Mouse (Mus musculus): ENCODE results near the gene Fadd. TPM values are rescaled to one million over a fixed set of nuclear protein-coding genes. Genes with fewer than 3 reads are reported as not detected.

Fadd gene
- polyA plus RNA-seq, 1 experiment, result 15.2 TPM

DNA sequence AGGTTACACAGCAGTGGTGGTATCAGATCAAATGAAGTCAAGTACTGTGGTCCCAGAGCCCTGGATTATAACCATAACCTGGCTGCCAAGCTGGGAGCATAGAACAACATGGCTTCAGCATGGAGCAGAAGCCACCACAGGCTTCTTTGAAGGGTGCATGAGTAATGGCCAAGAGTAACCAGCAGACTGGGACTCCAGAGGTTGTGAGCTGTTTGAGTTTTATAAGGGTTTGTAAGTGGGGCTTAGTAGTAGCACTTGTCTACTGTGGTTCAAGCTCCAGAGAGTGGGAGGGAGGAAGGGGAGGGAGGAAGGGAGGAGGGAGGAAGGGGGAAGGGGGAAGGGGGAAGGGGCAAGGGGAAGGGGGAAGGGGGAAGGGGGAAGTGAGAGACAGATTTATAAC lies 38.1 kb upstream of the Fadd start:
- TF ChIP-seq POLR2A (IDR thresholded peaks at IDR 0.05; ENCODE audit: low read depth, low read length) (no peak), CTCF (conservative IDR thresholded peaks at IDR 0.05; ENCODE audit: insufficient read depth, insufficient read length, low read depth, low read length) (no peak)

DNA sequence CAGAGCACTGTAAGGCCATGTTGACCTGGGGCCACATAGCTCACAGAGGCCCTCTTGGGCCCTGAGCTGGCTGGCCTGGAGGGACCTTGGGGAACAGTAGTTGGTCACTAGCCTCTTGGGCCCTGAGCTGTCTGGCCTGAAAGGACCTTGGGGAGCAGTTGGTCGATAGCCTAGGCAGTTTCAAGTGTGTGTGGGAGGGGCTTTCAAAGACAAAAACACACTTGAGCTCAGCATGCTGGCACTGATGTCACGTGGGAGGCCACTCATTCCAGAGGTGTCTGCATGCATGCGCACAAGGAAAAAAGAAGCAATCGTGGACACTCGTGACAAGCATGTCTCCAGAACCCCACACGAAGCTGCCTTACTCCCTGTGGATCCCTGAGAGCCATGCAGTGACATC lies 33.1 kb upstream of the Fadd start:
- Histone ChIP-seq H3K27me3 (replicated peaks; ENCODE audit: control insufficient read depth, insufficient read depth, low read length) (no peaks in the 10 kb centered on the region), H3K4me1 (ENCODE audit: control insufficient read depth, insufficient read depth, low read length) (no peaks in the 10 kb centered on the region), H3K4me3 (ENCODE audit: insufficient read depth, low read depth, low read length) (no peak overlapping the region), H3K36me3 (ENCODE audit: control insufficient read depth, insufficient read depth, low read length) (no peaks in the 10 kb centered on the region), H3K27ac (ENCODE audit: insufficient read depth, low read depth, low read length) (no peak overlapping the region)
- no peak for TF ChIP-seq CTCF (conservative IDR thresholded peaks at IDR 0.05; ENCODE audit: insufficient read depth, insufficient read length, low read depth, low read length)
- TF ChIP-seq POLR2A (IDR thresholded peaks at IDR 0.05; ENCODE audit: low read depth, low read length), result no peak
- DNase-seq, result no peak
- WGBS, result 79% methylated on average over 6 of the region's 6 CpGs

More for the DNA sequence above, 38.1 kb upstream of the Fadd start:
- no peaks in the 10 kb centered on the region for H3K4me1 ChIP-seq (ENCODE audit: control insufficient read depth, insufficient read depth, low read length)
- H3K27ac ChIP-seq (ENCODE audit: insufficient read depth, low read depth, low read length), result no peak overlapping the region
- no peak for DNase-seq
- H3K36me3 ChIP-seq (ENCODE audit: control insufficient read depth, insufficient read depth, low read length), result no peaks in the 10 kb centered on the region
- H3K4me3 ChIP-seq (ENCODE audit: insufficient read depth, low read depth, low read length), result no peak overlapping the region
- no peaks in the 10 kb centered on the region for H3K27me3 ChIP-seq (replicated peaks; ENCODE audit: control insufficient read depth, insufficient read depth, low read length)

DNA sequence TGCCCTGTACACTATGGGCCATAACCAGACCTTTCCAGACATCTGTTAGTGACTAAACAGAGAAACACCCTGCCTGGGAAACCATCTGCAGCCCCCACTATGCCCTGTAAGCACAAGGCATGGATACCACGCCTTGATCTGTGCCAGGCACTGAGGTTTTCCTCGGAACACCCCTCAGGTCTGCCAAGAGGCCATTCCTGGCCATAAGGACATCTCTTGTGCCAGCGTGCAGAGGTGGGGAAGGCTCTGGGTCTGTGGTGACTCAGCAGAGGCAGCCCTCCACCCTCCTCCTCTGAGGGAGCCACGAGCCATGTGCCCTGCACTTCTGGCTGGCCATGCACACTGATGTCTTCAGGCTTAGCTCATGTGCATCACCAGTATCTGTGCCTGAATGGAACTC lies 30.6 kb upstream of the Fadd start:
- no peak for TF ChIP-seq CTCF (conservative IDR thresholded peaks at IDR 0.05; ENCODE audit: insufficient read depth, insufficient read length, low read depth, low read length)
- 96% methylated on average over 4 of the region's 4 CpGs for WGBS
- Histone ChIP-seq H3K36me3 (ENCODE audit: control insufficient read depth, insufficient read depth, low read length) (no peaks in the 10 kb centered on the region), H3K27ac (ENCODE audit: insufficient read depth, low read depth, low read length) (no peak overlapping the region), H3K27me3 (replicated peaks; ENCODE audit: control insufficient read depth, insufficient read depth, low read length) (no peaks in the 10 kb centered on the region), H3K4me3 (ENCODE audit: insufficient read depth, low read depth, low read length) (no peak overlapping the region), H3K4me1 (ENCODE audit: control insufficient read depth, insufficient read depth, low read length) (no peaks in the 10 kb centered on the region)
- DNase-seq, result no peak

DNA sequence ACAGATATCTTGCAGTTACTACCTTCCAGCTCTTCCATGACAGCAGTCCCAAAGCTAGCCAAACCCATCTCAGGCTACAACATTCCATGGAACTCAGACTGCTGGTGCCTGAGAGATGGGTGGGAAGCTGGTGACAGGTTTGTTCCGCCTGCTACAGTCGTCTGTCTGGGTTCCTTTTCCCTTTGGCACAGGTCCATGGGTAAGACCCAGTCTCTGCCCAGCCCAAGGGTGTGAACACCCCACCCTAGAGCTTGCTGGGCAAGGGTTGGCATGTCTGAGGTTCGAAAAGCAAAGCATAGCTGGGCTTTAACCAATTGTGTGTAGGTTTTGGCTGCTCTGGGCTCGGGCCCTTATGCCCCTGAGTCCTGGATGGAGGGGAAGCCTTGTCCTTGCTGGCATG lies 30.1 kb upstream of the Fadd start:
- no peak for DNase-seq
- H3K27ac ChIP-seq (ENCODE audit: insufficient read depth, low read depth, low read length), result no peak overlapping the region
- no peak for TF ChIP-seq CTCF (conservative IDR thresholded peaks at IDR 0.05; ENCODE audit: insufficient read depth, insufficient read length, low read depth, low read length)
- TF ChIP-seq POLR2A (IDR thresholded peaks at IDR 0.05; ENCODE audit: low read depth, low read length), result no peak
- WGBS, result 66% methylated on average over 4 of the region's 4 CpGs
- no peaks in the 10 kb centered on the region for H3K4me1 ChIP-seq (ENCODE audit: control insufficient read depth, insufficient read depth, low read length)
- no peaks in the 10 kb centered on the region for H3K36me3 ChIP-seq (ENCODE audit: control insufficient read depth, insufficient read depth, low read length)
- no peak overlapping the region for H3K4me3 ChIP-seq (ENCODE audit: insufficient read depth, low read depth, low read length)
- no peaks in the 10 kb centered on the region for H3K27me3 ChIP-seq (replicated peaks; ENCODE audit: control insufficient read depth, insufficient read depth, low read length)

DNA sequence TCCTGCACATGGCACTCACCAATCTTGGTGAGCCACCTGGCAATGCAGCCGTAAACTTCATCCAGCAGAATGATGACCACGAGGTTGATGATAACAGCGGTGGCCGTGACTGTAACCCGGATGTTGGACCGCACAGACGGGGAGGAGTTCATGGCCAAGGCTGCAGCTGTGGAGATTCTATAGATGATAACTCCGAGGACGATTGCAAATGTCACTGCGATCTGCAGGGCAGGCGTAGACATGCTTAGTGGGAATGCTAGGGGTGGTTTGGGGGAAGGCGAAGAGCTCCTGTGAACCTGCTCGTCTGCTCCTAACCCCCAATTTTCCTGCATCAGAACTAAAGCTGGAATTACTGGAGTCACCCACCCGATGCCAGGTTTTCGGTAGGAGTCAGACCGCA lies 29.3 kb upstream of the Fadd start:
- Histone ChIP-seq H3K36me3 (ENCODE audit: control insufficient read depth, insufficient read depth, low read length) (no peaks in the 10 kb centered on the region), H3K4me3 (ENCODE audit: insufficient read depth, low read depth, low read length) (no peak overlapping the region), H3K27me3 (replicated peaks; ENCODE audit: control insufficient read depth, insufficient read depth, low read length) (no peaks in the 10 kb centered on the region), H3K27ac (ENCODE audit: insufficient read depth, low read depth, low read length) (no peak overlapping the region), H3K4me1 (ENCODE audit: control insufficient read depth, insufficient read depth, low read length) (no peaks in the 10 kb centered on the region)
- WGBS, result 92% methylated on average over 16 of the region's 16 CpGs
- TF ChIP-seq POLR2A (IDR thresholded peaks at IDR 0.05; ENCODE audit: low read depth, low read length), result no peak
- TF ChIP-seq CTCF (conservative IDR thresholded peaks at IDR 0.05; ENCODE audit: insufficient read depth, insufficient read length, low read depth, low read length), result no peak
- DNase-seq, result no peak

DNA sequence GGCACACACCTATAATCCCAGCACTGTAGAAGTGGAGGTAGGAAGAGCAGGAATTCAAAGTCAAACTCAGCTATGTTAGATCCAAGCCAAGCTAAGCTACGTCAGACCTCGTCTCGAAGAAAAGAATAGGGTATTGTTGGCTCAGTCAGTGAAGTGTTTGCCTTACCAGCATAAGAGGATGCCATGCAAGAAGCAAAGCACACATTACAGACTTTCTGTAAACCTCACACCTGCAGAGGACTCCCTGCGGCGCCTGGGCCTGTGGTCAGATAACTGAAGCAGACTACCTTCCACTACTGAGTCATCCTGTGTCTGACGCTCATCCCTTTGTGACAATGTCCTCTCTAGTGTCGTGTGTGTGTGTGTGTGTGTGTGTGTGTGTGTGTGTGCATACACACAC lies 27.3 kb upstream of the Fadd start:
- 89% methylated on average over 7 of the region's 7 CpGs for WGBS

DNA sequence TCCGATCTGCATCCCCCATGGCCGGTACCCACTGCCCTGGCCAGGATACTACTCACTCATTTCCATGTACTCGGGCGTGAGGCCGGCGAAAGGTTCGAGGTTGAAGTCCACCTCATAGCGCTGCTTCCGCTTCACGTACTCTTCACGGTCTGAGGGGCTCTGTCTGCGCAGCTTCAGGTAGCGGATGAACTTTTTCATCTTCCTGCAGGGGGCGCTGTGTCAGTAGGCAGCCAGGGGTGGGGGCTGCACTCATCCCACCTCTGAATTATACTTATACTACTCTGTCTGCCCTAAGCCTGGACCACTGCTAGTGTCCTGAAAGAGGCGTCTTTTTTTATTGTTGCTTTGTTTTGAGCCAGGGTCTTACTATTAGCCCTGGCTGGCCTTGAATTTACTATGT lies 25.6 kb upstream of the Fadd start:
- no peak for DNase-seq
- TF ChIP-seq POLR2A (IDR thresholded peaks at IDR 0.05; ENCODE audit: low read depth, low read length) (no peak), CTCF (conservative IDR thresholded peaks at IDR 0.05; ENCODE audit: insufficient read depth, insufficient read length, low read depth, low read length) (no peak)
- Histone ChIP-seq H3K27ac (ENCODE audit: insufficient read depth, low read depth, low read length) (no peak overlapping the region), H3K27me3 (replicated peaks; ENCODE audit: control insufficient read depth, insufficient read depth, low read length) (no peaks in the 10 kb centered on the region), H3K4me3 (ENCODE audit: insufficient read depth, low read depth, low read length) (no peak overlapping the region), H3K4me1 (ENCODE audit: control insufficient read depth, insufficient read depth, low read length) (no peaks in the 10 kb centered on the region), H3K36me3 (ENCODE audit: control insufficient read depth, insufficient read depth, low read length) (no peaks in the 10 kb centered on the region)
- whole genome bisulfite sequencing, result 93% methylated on average over 15 of the region's 15 CpGs

More for the DNA sequence above, 27.3 kb upstream of the Fadd start:
- no peak for DNase-seq
- Histone ChIP-seq H3K4me1 (ENCODE audit: control insufficient read depth, insufficient read depth, low read length) (no peaks in the 10 kb centered on the region), H3K27me3 (replicated peaks; ENCODE audit: control insufficient read depth, insufficient read depth, low read length) (no peaks in the 10 kb centered on the region), H3K4me3 (ENCODE audit: insufficient read depth, low read depth, low read length) (no peak overlapping the region), H3K36me3 (ENCODE audit: control insufficient read depth, insufficient read depth, low read length) (no peaks in the 10 kb centered on the region), H3K27ac (ENCODE audit: insufficient read depth, low read depth, low read length) (no peak overlapping the region)
- TF ChIP-seq POLR2A (IDR thresholded peaks at IDR 0.05; ENCODE audit: low read depth, low read length), result no peak
- no peak for TF ChIP-seq CTCF (conservative IDR thresholded peaks at IDR 0.05; ENCODE audit: insufficient read depth, insufficient read length, low read depth, low read length)

DNA sequence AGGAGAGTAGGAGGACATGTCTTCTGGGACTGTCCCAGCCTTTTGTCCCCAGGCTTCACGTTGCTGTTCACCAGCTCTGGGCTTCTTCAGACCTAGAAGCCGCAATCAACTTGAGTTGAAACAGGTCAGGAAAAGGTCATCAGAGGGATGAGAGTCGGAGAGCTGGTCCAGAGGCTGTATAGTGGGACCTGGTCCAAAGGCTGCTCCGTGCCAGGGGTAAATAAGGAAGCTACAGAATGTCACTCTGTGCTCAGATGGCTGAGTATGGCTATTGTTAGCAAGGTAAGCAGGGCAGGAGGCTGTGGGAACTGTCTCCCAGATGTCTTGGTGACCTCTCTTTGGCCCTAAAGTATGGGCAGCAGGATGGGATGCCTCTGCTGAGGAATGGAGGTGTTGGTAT lies 22.5 kb upstream of the Fadd start:
- Histone ChIP-seq H3K27ac (ENCODE audit: insufficient read depth, low read depth, low read length) (no peak overlapping the region), H3K27me3 (replicated peaks; ENCODE audit: control insufficient read depth, insufficient read depth, low read length) (no peaks in the 10 kb centered on the region), H3K4me1 (ENCODE audit: control insufficient read depth, insufficient read depth, low read length) (no peaks in the 10 kb centered on the region), H3K36me3 (ENCODE audit: control insufficient read depth, insufficient read depth, low read length) (no peaks in the 10 kb centered on the region), H3K4me3 (ENCODE audit: insufficient read depth, low read depth, low read length) (no peak overlapping the region)
- no peak for TF ChIP-seq POLR2A (IDR thresholded peaks at IDR 0.05; ENCODE audit: low read depth, low read length)
- no peak for TF ChIP-seq CTCF (conservative IDR thresholded peaks at IDR 0.05; ENCODE audit: insufficient read depth, insufficient read length, low read depth, low read length)
- 70% methylated on average over 4 of the region's 4 CpGs for WGBS
- DNase-seq, result no peak
